Mouse (Mus musculus) stomach, embryonic 16.5 days (tissue): Measurements from ENCODE around the gene Parp4. TPM values are rescaled to one million over a fixed set of nuclear protein-coding genes. Genes with fewer than 3 reads are reported as not detected.

ENCODE experiments used
- ATAC-seq: fragments of 200-750 bp; cut with Nextera tagmentation; 2 replicates; pipeline ENCODE4 v1.8.0; 2017; ENCODE audit warnings: moderate number of reproducible peaks, moderate TSS enrichment; ENCODE audit not compliant: insufficient read depth, low FRiP score
- H3K27ac ChIP-seq: fragments of 300-500 bp; sonication (generic); 2 replicates; pipeline ENCODE4 v1.5.1; 2014; ENCODE audit warnings: low read length
- H3K27me3 ChIP-seq: fragments of 300-500 bp; sonication (generic); 2 replicates; pipeline ENCODE4 v1.6.1; 2014; ENCODE audit warnings: low read length, control low read depth, mixed read lengths; ENCODE audit not compliant: control insufficient read depth, insufficient read depth
- H3K36me3 ChIP-seq: fragments of 300-500 bp; sonication (generic); 2 replicates; pipeline ENCODE4 v1.6.1; 2014; ENCODE audit warnings: low read length; ENCODE audit not compliant: control insufficient read depth, insufficient read depth
- H3K4me1 ChIP-seq: fragments of 300-500 bp; sonication (generic); 2 replicates; pipeline ENCODE4 v1.6.1; 2014; ENCODE audit warnings: low read length, control low read depth, mixed read lengths; ENCODE audit not compliant: control insufficient read depth, insufficient read depth
- H3K4me2 ChIP-seq: fragments of 300-500 bp; sonication (generic); 2 replicates; pipeline ENCODE4 v1.6.1; 2014; ENCODE audit warnings: low read depth, low read length, mixed read lengths
- H3K4me3 ChIP-seq: fragments of 300-500 bp; sonication (generic); replicated peaks from 2 replicates; pipeline ENCODE4 v1.5.1; 2014; ENCODE audit warnings: mild to moderate bottlenecking, low read length
- H3K9ac ChIP-seq: fragments of 300-500 bp; sonication (generic); 2 replicates; pipeline ENCODE4 v1.6.1; 2014; ENCODE audit warnings: low read length
- H3K9me3 ChIP-seq: fragments of 300-500 bp; sonication (generic); replicated peaks from 2 replicates; pipeline ENCODE4 v1.6.1; 2016; ENCODE audit warnings: low read length, control low read depth; ENCODE audit not compliant: control insufficient read depth
- WGBS: fragments of 180-500 bp; shearing (Covaris S2); extraction: QIAGEN DNeasy Blood & Tissue Kit; methylation state at CpG from one replicate; pipeline ENCODE4 v1.1.7; 2014; 5-methylcytosine and 5-hydroxymethylcytosine counted together
- polyA plus RNA-seq: library from polyadenylated mRNA; unstranded; fragments of >200 nt; fragmentation: Nextera tagmentation; extraction: Ambion mirVana; gene quantifications from 2 replicates; pipeline ENCODE4 v1.2.1, GENCODE M21; 2015

Parp4 gene
- polyA plus RNA-seq, 1 experiment from 2014 or later: 7.2 TPM

- no peaks in the 10 kb centered on the region for H3K27me3 ChIP-seq
- H3K36me3 ChIP-seq: 0 out of 2 replicates have a peak, but pooled peaks cover 16% of the 10 kb centered on the region
- no peak overlapping the region for H3K4me3 ChIP-seq
- H3K4me2 ChIP-seq: no peak overlapping the region
- 92% methylated on average over 1 of the region's 1 CpGs for WGBS
- H3K27ac ChIP-seq: no peak overlapping the region
- H3K9ac ChIP-seq: no peak overlapping the region
- H3K9me3 ChIP-seq: no peaks in the 10 kb centered on the region
- no peak for ATAC-seq
- H3K4me1 ChIP-seq: no peaks in the 10 kb centered on the region
These were observed 19.4 kb downstream of the Parp4 start for GRCm38 (mm10) chr14:56594811-56595210.

GRCm38 (mm10) chr14:56598759-56599158, 23.3 kb downstream of the Parp4 start:
- H3K4me3 ChIP-seq: no peak overlapping the region
- H3K4me1 ChIP-seq: no peaks in the 10 kb centered on the region
- H3K9ac ChIP-seq: no peak overlapping the region
- H3K9me3 ChIP-seq: no peaks in the 10 kb centered on the region
- 50% methylated on average over 6 of the region's 6 CpGs for WGBS
- no peaks in the 10 kb centered on the region for H3K27me3 ChIP-seq
- no peak for ATAC-seq
- H3K4me2 ChIP-seq: no peak overlapping the region
- H3K36me3 ChIP-seq: 0 out of 2 replicates have a peak, but pooled peaks cover 9% of the 10 kb centered on the region
- no peak overlapping the region for H3K27ac ChIP-seq

GRCm38 (mm10) chr14:56602069-56602468, 26.6 kb downstream of the Parp4 start:
- Histone ChIP-seq H3K4me1 (no peaks in the 10 kb centered on the region), H3K9ac (no peak overlapping the region), H3K27me3 (no peaks in the 10 kb centered on the region), H3K4me3 (no peak overlapping the region), H3K36me3 (0 out of 2 replicates have a peak, but pooled peaks cover 4% of the 10 kb centered on the region), H3K9me3 (no peaks in the 10 kb centered on the region), H3K4me2 (no peak overlapping the region), H3K27ac (no peak overlapping the region)
- ATAC-seq: no peak
- 64% methylated on average over 9 of the region's 9 CpGs for WGBS

- Histone ChIP-seq H3K9me3 (no peaks in the 10 kb centered on the region), H3K27ac (no peak overlapping the region), H3K36me3 (peaks cover 7% of the 10 kb centered on the region; the same call in 1 of the 2 replicates), H3K4me3 (no peak overlapping the region), H3K4me1 (no peaks in the 10 kb centered on the region), H3K9ac (no peak overlapping the region), H3K4me2 (no peak overlapping the region), H3K27me3 (no peaks in the 10 kb centered on the region)
- 92% methylated on average over 5 of the region's 5 CpGs for WGBS
- ATAC-seq: no peak
These were observed 29.0 kb downstream of the Parp4 start for GRCm38 (mm10) chr14:56604438-56604837.

GRCm38 (mm10) chr14:56605136-56605535, 29.7 kb downstream of the Parp4 start:
- no peak for ATAC-seq
- H3K36me3 ChIP-seq: peaks cover 8% of the 10 kb centered on the region

GRCm38 (mm10) chr14:56613212-56613611, 37.8 kb downstream of the Parp4 start:
- Histone ChIP-seq H3K9me3 (no peaks in the 10 kb centered on the region), H3K27ac (no peak overlapping the region), H3K27me3 (no peaks in the 10 kb centered on the region), H3K9ac (no peak overlapping the region), H3K4me3 (no peak overlapping the region), H3K4me1 (no peaks in the 10 kb centered on the region), H3K4me2 (no peak overlapping the region), H3K36me3 (peaks cover 21% of the 10 kb centered on the region)
- ATAC-seq: no peak
- WGBS: 80% methylated on average over 3 of the region's 3 CpGs

More at GRCm38 (mm10) chr14:56605136-56605535, 29.7 kb downstream of the Parp4 start:
- Histone ChIP-seq H3K9ac (no peak overlapping the region), H3K27me3 (no peaks in the 10 kb centered on the region), H3K4me3 (no peak overlapping the region), H3K4me1 (no peaks in the 10 kb centered on the region), H3K4me2 (no peak overlapping the region), H3K27ac (no peak overlapping the region), H3K9me3 (no peaks in the 10 kb centered on the region)
- 77% methylated on average over 4 of the region's 4 CpGs for WGBS

GRCm38 (mm10) chr14:56617470-56617869, 42.1 kb downstream of the Parp4 start:
- Histone ChIP-seq H3K9ac (no peak overlapping the region), H3K4me2 (no peak overlapping the region), H3K4me1 (no peaks in the 10 kb centered on the region), H3K9me3 (no peaks in the 10 kb centered on the region), H3K36me3 (peaks cover 19% of the 10 kb centered on the region), H3K4me3 (no peak overlapping the region), H3K27ac (no peak overlapping the region), H3K27me3 (no peaks in the 10 kb centered on the region)
- WGBS: 50% methylated on average over 1 of the region's 1 CpGs
- no peak for ATAC-seq

GRCm38 (mm10) chr14:56620425-56620824, 45.0 kb downstream of the Parp4 start:
- WGBS: 75% methylated on average over 8 of the region's 8 CpGs
- Histone ChIP-seq H3K27me3 (no peaks in the 10 kb centered on the region), H3K9me3 (no peaks in the 10 kb centered on the region), H3K4me3 (no peak overlapping the region), H3K9ac (no peak overlapping the region), H3K36me3 (peaks cover 11% of the 10 kb centered on the region; the same call in 1 of the 2 replicates), H3K4me2 (no peak overlapping the region), H3K4me1 (no peaks in the 10 kb centered on the region), H3K27ac (no peak overlapping the region)
- no peak for ATAC-seq

GRCm38 (mm10) chr14:56626202-56626601, 50.8 kb downstream of the Parp4 start:
- 72% methylated on average over 4 of the region's 4 CpGs for WGBS
- no peak overlapping the region for H3K4me3 ChIP-seq
- no peaks in the 10 kb centered on the region for H3K9me3 ChIP-seq
- no peak overlapping the region for H3K4me2 ChIP-seq
- ATAC-seq: peak; percentile 50; the same call in 1 of the 2 replicates
- H3K27me3 ChIP-seq: no peaks in the 10 kb centered on the region
- H3K4me1 ChIP-seq: no peaks in the 10 kb centered on the region
- H3K36me3 ChIP-seq: peaks cover 18% of the 10 kb centered on the region; the same call in 1 of the 2 replicates
- H3K27ac ChIP-seq: no peak overlapping the region
- H3K9ac ChIP-seq: no peak overlapping the region
